Mouse (Mus musculus): ENCODE results near the gene Siah3. TPM values are rescaled to one million over a fixed set of nuclear protein-coding genes. Genes with fewer than 3 reads are reported as not detected.
"Not testable (repeated sequence)": the region's sequence is repeated elsewhere in the genome, so short reads cannot be mapped to it uniquely, and the experiment has no call there.

Siah3 gene
- polyA plus RNA-seq, 1 experiment, result 0.16 TPM

DNA sequence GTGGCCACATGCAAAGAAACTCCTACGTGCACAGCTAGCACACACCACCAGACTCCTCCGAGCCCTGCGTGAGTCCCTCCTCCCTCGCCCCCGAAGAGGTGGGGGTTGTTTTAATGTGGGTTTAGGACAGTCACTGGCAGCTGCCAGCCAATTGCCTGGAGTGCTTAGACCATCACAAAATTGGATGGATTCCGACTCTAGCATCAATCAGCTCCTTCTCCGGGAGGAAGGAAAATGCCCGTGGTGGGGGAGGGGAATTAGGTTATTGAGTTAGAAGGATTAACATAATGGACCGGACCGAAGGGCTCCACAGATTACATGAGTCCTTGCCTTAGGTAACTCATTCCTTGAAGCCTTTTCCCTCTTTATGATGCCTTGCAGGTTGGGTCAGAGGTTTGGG is 22.9 kb upstream of the Siah3 start:
- no peaks in the 10 kb centered on the region for H3K27me3 ChIP-seq (ENCODE audit: control insufficient read depth, insufficient read depth, low read length)
- peak in 1 of 2 experiments; percentile 2 for DNase-seq (ENCODE audit: low read depth in 1 of 2, low spot score in 2 of 2)
- 86% methylated on average over 10 of the region's 10 CpGs for WGBS
- TF ChIP-seq POLR2A (IDR thresholded peaks at IDR 0.05; ENCODE audit: low read depth, low read length), result no peak
- TF ChIP-seq CTCF (IDR thresholded peaks at IDR 0.05; ENCODE audit: extremely low read depth, insufficient read depth, insufficient read length, insufficient replicate concordance), result no peak
- H3K27ac ChIP-seq (ENCODE audit: insufficient read depth, low read length), result no peak overlapping the region
- no peaks in the 10 kb centered on the region for H3K4me1 ChIP-seq (ENCODE audit: control insufficient read depth, insufficient read depth, insufficient read length)
- H3K4me3 ChIP-seq (ENCODE audit: extremely low read depth, insufficient read depth, insufficient read length), result no peak overlapping the region
- no peaks in the 10 kb centered on the region for H3K36me3 ChIP-seq (ENCODE audit: control insufficient read depth, insufficient read depth, low read length)

DNA sequence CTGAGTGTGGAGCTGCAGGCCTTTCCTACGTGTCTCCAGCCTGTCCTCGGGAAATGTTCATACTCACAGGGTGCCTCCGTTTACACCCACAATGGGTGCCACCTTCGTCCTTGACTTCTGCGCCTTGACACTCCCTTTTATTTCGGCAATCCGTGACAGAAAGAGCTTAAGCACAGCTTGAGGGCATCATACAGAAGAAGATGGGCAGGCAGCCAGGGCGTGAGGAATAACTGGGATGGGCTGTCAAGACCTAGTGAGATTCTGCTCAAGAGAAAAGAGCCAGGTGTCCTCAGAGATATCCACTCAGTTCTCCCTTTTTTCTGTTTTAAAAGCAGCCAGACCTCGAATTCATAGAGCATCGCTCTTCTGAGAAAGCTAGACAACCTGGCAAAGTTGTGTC is 21.2 kb upstream of the Siah3 start:
- WGBS, result 88% methylated on average over 10 of the region's 10 CpGs
- Histone ChIP-seq H3K36me3 (ENCODE audit: control insufficient read depth, insufficient read depth, low read length) (no peaks in the 10 kb centered on the region), H3K27me3 (ENCODE audit: control insufficient read depth, insufficient read depth, low read length) (no peaks in the 10 kb centered on the region), H3K27ac (ENCODE audit: insufficient read depth, low read length) (no peak overlapping the region), H3K4me1 (ENCODE audit: control insufficient read depth, insufficient read depth, insufficient read length) (no peaks in the 10 kb centered on the region), H3K4me3 (ENCODE audit: extremely low read depth, insufficient read depth, insufficient read length) (no peak overlapping the region)
- peak in 1 of 2 experiments; percentile 1 for DNase-seq (ENCODE audit: low read depth in 1 of 2, low spot score in 2 of 2)
- no peak for TF ChIP-seq CTCF (IDR thresholded peaks at IDR 0.05; ENCODE audit: extremely low read depth, insufficient read depth, insufficient read length, insufficient replicate concordance)
- TF ChIP-seq POLR2A (IDR thresholded peaks at IDR 0.05; ENCODE audit: low read depth, low read length), result no peak

DNA sequence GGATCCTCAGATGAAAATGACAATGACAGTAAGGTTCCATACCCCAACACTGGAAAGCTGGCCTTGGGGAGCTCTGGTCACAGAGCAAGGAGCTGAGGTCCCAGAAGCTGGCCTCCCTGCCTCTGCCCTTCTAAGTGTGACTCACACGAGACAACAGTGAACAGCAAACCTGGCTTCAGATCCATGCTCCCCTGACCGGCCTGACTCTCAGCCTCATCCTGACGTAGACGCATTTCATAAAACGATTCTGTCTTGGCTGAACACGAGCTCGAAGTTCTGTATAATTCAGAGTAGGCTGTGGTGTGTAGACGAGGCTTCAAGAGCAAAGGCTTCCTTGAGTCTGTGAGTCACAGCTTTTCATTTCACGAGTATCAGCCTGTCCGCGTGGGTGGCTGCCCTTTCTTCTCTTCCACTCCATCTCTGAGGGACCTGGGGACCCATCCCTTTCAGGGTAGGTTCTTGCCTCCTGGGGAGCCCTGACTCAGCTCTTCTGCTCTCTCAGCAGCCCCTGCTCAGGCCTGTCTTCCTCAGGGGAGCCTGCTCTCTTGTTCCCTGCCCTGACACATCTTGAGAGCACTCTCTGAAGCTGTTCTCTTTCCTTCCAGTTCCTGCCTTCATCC is 11.2 kb upstream of the Siah3 start:
- no peaks in the 10 kb centered on the region for H3K27me3 ChIP-seq (ENCODE audit: control insufficient read depth, insufficient read depth, low read length)
- WGBS, result 62% methylated on average over 11 of the region's 11 CpGs
- DNase-seq (ENCODE audit: low read depth in 1 of 2, low spot score in 2 of 2), result peak in 1 of 2 experiments; percentile 23
- no peaks in the 10 kb centered on the region for H3K36me3 ChIP-seq (ENCODE audit: control insufficient read depth, insufficient read depth, low read length)
- H3K4me1 ChIP-seq (ENCODE audit: control insufficient read depth, insufficient read depth, insufficient read length), result peaks cover 10% of the 10 kb centered on the region; the same call in 1 of the 2 replicates
- H3K27ac ChIP-seq (ENCODE audit: insufficient read depth, low read length), result peak overlapping the region; percentile 41
- H3K4me3 ChIP-seq (ENCODE audit: extremely low read depth, insufficient read depth, insufficient read length), result no peak overlapping the region
- TF ChIP-seq CTCF (IDR thresholded peaks at IDR 0.05; ENCODE audit: extremely low read depth, insufficient read depth, insufficient read length, insufficient replicate concordance) (no peak), POLR2A (IDR thresholded peaks at IDR 0.05; ENCODE audit: low read depth, low read length) (no peak)

DNA sequence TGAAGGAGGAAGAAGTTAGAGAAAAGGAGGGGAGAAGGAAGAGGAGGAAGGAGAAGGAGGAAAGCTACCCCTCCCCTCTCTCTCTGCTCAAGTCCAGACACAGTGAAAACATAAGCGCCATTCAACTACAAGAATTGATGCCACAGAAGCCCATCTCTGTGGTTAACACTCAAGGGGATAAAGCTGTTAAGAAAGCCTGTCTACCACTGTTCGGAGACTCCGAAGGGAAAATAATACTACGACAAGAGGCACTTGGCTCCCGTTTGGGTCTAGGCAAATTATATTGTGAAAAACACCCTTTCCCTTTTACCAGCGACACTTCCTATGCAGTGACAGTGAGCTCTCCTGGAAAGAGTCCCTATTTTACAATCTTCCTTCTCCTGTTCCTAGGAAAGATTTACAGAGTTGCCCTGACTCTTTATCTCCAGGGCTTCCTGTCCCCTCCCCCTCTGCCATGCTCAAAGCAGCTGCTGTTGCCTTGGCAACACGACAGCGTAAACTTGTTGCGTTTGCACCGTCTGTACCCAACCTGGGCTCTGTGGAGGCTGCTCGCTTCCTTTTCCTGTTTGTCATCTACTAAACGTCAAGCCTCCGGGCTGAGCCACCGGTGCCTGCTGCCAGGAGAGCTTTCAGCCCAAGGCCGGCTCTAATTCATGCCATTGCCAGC is 10.4 kb upstream of the Siah3 start:
- WGBS, result 5% methylated on average over 15 of the region's 15 CpGs
- Histone ChIP-seq H3K27me3 (ENCODE audit: control insufficient read depth, insufficient read depth, low read length) (no peaks in the 10 kb centered on the region), H3K4me1 (ENCODE audit: control insufficient read depth, insufficient read depth, insufficient read length) (peaks cover 10% of the 10 kb centered on the region; the same call in 1 of the 2 replicates), H3K36me3 (ENCODE audit: control insufficient read depth, insufficient read depth, low read length) (no peaks in the 10 kb centered on the region), H3K27ac (ENCODE audit: insufficient read depth, low read length) (peak overlapping the region; percentile 93), H3K4me3 (ENCODE audit: extremely low read depth, insufficient read depth, insufficient read length) (peak overlapping the region; percentile 49)
- DNase-seq (ENCODE audit: low read depth in 1 of 2, low spot score in 2 of 2), result peak; percentile 82 to 94
- TF ChIP-seq POLR2A (IDR thresholded peaks at IDR 0.05; ENCODE audit: low read depth, low read length), result peak; percentile 19
- TF ChIP-seq CTCF (IDR thresholded peaks at IDR 0.05; ENCODE audit: extremely low read depth, insufficient read depth, insufficient read length, insufficient replicate concordance), result no peak

DNA sequence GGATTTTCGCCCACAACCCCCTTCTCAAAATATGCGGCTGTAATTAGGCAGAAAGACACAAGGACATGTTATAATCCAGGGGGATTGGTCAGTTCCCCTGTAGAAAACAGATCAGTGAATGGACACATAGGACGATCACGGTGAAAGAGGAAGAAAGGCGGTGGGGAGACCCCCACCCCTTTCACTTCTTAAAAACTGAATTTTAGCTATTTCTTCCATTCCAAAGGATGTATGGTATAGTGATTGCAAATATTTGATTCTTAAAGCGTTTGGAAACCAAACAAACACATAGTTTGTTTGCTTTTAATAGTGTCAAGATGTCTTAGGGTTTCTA is 9.9 kb upstream of the Siah3 start:
- peak overlapping the region; percentile 93 for H3K27ac ChIP-seq (ENCODE audit: insufficient read depth, low read length)
- H3K27me3 ChIP-seq (ENCODE audit: control insufficient read depth, insufficient read depth, low read length), result no peaks in the 10 kb centered on the region
- H3K4me3 ChIP-seq (ENCODE audit: extremely low read depth, insufficient read depth, insufficient read length), result peak overlapping the region; percentile 49; the same call in 1 of the 2 replicates
- TF ChIP-seq CTCF (IDR thresholded peaks at IDR 0.05; ENCODE audit: extremely low read depth, insufficient read depth, insufficient read length, insufficient replicate concordance) (no peak), POLR2A (IDR thresholded peaks at IDR 0.05; ENCODE audit: low read depth, low read length) (no peak)
- H3K36me3 ChIP-seq (ENCODE audit: control insufficient read depth, insufficient read depth, low read length), result no peaks in the 10 kb centered on the region
- WGBS, result 11% methylated on average over 6 of the region's 6 CpGs
- DNase-seq (ENCODE audit: low read depth in 1 of 2, low spot score in 2 of 2), result no peak
- peaks cover 10% of the 10 kb centered on the region; the same call in 1 of the 2 replicates for H3K4me1 ChIP-seq (ENCODE audit: control insufficient read depth, insufficient read depth, insufficient read length)

GRCm38 (mm10) chr14:75446314-75446713 is 9.5 kb upstream of the Siah3 start:
- H3K36me3 ChIP-seq (ENCODE audit: control insufficient read depth, insufficient read depth, low read length); H3K4me1 ChIP-seq (ENCODE audit: control insufficient read depth, insufficient read depth, insufficient read length); DNase-seq (ENCODE audit: low read depth in 1 of 2, low spot score in 2 of 2); H3K4me3 ChIP-seq (ENCODE audit: extremely low read depth, insufficient read depth, insufficient read length); H3K27me3 ChIP-seq (ENCODE audit: control insufficient read depth, insufficient read depth, low read length): not testable (repeated sequence)
- peak overlapping the region; percentile 80 for H3K27ac ChIP-seq (ENCODE audit: insufficient read depth, low read length)

GRCm38 (mm10) chr14:75453906-75454305 is 1.9 kb upstream of the Siah3 start:
- TF ChIP-seq CTCF (IDR thresholded peaks at IDR 0.05; ENCODE audit: extremely low read depth, insufficient read depth, insufficient read length, insufficient replicate concordance), result no peak
- no peak for TF ChIP-seq POLR2A (IDR thresholded peaks at IDR 0.05; ENCODE audit: low read depth, low read length)
- no peak for DNase-seq (ENCODE audit: low read depth in 1 of 2, low spot score in 2 of 2)
- no peaks in the 10 kb centered on the region for H3K36me3 ChIP-seq (ENCODE audit: control insufficient read depth, insufficient read depth, low read length)
- 96% methylated on average over 4 of the region's 4 CpGs for WGBS
- H3K4me1 ChIP-seq (ENCODE audit: control insufficient read depth, insufficient read depth, insufficient read length), result no peaks in the 10 kb centered on the region
- peaks cover 2% of the 10 kb centered on the region; the same call in 1 of the 2 replicates for H3K27me3 ChIP-seq (ENCODE audit: control insufficient read depth, insufficient read depth, low read length)
- H3K27ac ChIP-seq (ENCODE audit: insufficient read depth, low read length), result no peak overlapping the region
- H3K4me3 ChIP-seq (ENCODE audit: extremely low read depth, insufficient read depth, insufficient read length), result no peak overlapping the region

All from spleen, adult 2 months (tissue).